ENCODE assay signal across 15 mouse cellular contexts in the genomic region with DNA sequence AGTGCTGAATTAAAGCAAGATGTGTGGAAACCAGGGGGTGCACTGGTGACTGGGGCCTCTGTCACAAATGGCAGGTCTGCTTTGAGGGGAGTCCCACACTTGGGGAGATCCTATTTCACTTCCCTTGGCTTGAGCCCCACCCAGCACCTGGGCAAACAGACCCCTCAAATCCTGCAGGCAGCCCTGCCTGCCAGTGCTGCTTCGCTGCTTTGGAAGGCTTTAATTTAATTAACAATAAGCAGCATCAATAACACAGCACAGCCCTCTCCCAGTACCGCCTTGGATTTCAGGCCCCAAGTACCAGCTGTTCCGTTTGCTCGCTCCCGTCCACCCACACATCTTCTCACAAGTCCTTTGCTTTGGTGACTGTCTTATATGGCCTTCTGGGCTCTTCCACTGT.
A peak's percentile ranks its signal among the peaks of the same experiment; 100 is the strongest.
DNase-seq lines count a peak whose midpoint lies in the region; ATAC-seq lines count a peak whose summit lies in the region.
"Had no signal": no experiment of that assay in that cellular context is flagged by ENCODE, and none has a peak within 500 bp of the region (broad histone marks: within the 10 kb centered on the region; RNA-seq: fewer than 3 reads in every experiment).

No protein-coding gene starts in this region.

- peaks cover 5% of the 10 kb centered on the region; the same call in 1 of the 2 replicates for H3K4me1 ChIP-seq in kidney, embryonic 14.5 days (ENCODE audit: control insufficient read depth, insufficient read depth, low read length)
- peaks cover 28% of the 10 kb centered on the region for H3K4me1 ChIP-seq in embryonic facial prominence, embryonic 10.5 days
- H3K4me1 ChIP-seq in embryonic facial prominence, embryonic 14.5 days (ENCODE audit: control insufficient read depth, insufficient read depth, low read length): peaks cover 11% of the 10 kb centered on the region
- peaks cover 25% of the 10 kb centered on the region for H3K4me1 ChIP-seq in limb, embryonic 15.5 days
- H3K4me1 ChIP-seq: liver, embryonic 12.5 days; stomach, embryonic 15.5 days had no signal

- H3K9ac ChIP-seq in kidney, embryonic 14.5 days (ENCODE audit: low read depth, low read length): no peak overlapping the region
- H3K9ac ChIP-seq in embryonic facial prominence, embryonic 14.5 days (ENCODE audit: low read depth, low read length): no peak overlapping the region
- H3K9ac ChIP-seq in limb, embryonic 15.5 days: no peak overlapping the region
- H3K9ac ChIP-seq: liver, embryonic 12.5 days; stomach, embryonic 15.5 days had no signal

- H3K27ac ChIP-seq in kidney, embryonic 14.5 days (ENCODE audit: low read depth, low read length): no peak overlapping the region
- peak overlapping the region; percentile 66 for H3K27ac ChIP-seq in embryonic facial prominence, embryonic 10.5 days (replicated peaks)
- 0 out of 2 replicates have a peak overlapping the region, but pooled peaks have one; percentile 24 for H3K27ac ChIP-seq in embryonic facial prominence, embryonic 14.5 days (replicated peaks; ENCODE audit: low read depth, low read length)
- H3K27ac ChIP-seq in limb, embryonic 15.5 days: 0 out of 2 replicates have a peak overlapping the region, but pooled peaks have one; percentile 19
- H3K27ac ChIP-seq: liver, embryonic 12.5 days; stomach, embryonic 15.5 days had no signal

- no peak overlapping the region for H3K4me2 ChIP-seq in kidney, embryonic 14.5 days (replicated peaks; ENCODE audit: low read depth, low read length)
- H3K4me2 ChIP-seq in embryonic facial prominence, embryonic 14.5 days (ENCODE audit: low read depth, low read length): no peak overlapping the region
- no peak overlapping the region for H3K4me2 ChIP-seq in limb, embryonic 15.5 days
- H3K4me2 ChIP-seq: liver, embryonic 12.5 days; stomach, embryonic 15.5 days had no signal

- no peak overlapping the region for H3K4me3 ChIP-seq in kidney, embryonic 14.5 days (ENCODE audit: low read length)
- no peak overlapping the region for H3K4me3 ChIP-seq in embryonic facial prominence, embryonic 10.5 days
- H3K4me3 ChIP-seq in embryonic facial prominence, embryonic 14.5 days (ENCODE audit: low read depth, low read length): no peak overlapping the region
- H3K4me3 ChIP-seq in limb, embryonic 15.5 days: no peak overlapping the region
- H3K4me3 ChIP-seq: liver, embryonic 12.5 days; stomach, embryonic 15.5 days had no signal

- no peak for DNase-seq in kidney, postnatal 10 days
- DNase-seq in embryonic facial prominence, embryonic 10.5 days (ENCODE audit: low spot score): peak; percentile 57
- DNase-seq in embryonic facial prominence, embryonic 14.5 days (ENCODE audit: low spot score): peak; percentile 75
- DNase-seq in adipocyte (ENCODE audit: low spot score): no peak
- no peak for DNase-seq in embryo, embryonic 10.5 days (ENCODE audit: low spot score)
- DNase-seq: cerebellum, adult 2 months; heart, adult 11 months; heart, postnatal 14 days; kidney, postnatal 14 days; thymus, postnatal 25 days had no signal

- H3K36me3 ChIP-seq in kidney, embryonic 14.5 days (ENCODE audit: control insufficient read depth, insufficient read depth, low read length): no peaks in the 10 kb centered on the region
- no peaks in the 10 kb centered on the region for H3K36me3 ChIP-seq in embryonic facial prominence, embryonic 10.5 days (replicated peaks)
- no peaks in the 10 kb centered on the region for H3K36me3 ChIP-seq in embryonic facial prominence, embryonic 14.5 days (ENCODE audit: control insufficient read depth, insufficient read depth, low read length)
- H3K36me3 ChIP-seq in limb, embryonic 15.5 days: no peaks in the 10 kb centered on the region
- H3K36me3 ChIP-seq: liver, embryonic 12.5 days; stomach, embryonic 15.5 days had no signal

- 37% methylated on average over 5 of the region's 5 CpGs for WGBS in kidney, embryonic 14.5 days
- WGBS in embryonic facial prominence, embryonic 10.5 days: 33% methylated on average over 5 of the region's 5 CpGs
- WGBS in embryonic facial prominence, embryonic 14.5 days: 20% methylated on average over 5 of the region's 5 CpGs
- 30% methylated on average over 5 of the region's 5 CpGs for WGBS in limb, embryonic 15.5 days

- H3K9me3 ChIP-seq in kidney, embryonic 14.5 days (ENCODE audit: control insufficient read depth, low read length): no peaks in the 10 kb centered on the region
- H3K9me3 ChIP-seq in embryonic facial prominence, embryonic 10.5 days: no peaks in the 10 kb centered on the region
- H3K9me3 ChIP-seq in embryonic facial prominence, embryonic 14.5 days (ENCODE audit: control insufficient read depth, low read length): no peaks in the 10 kb centered on the region
- H3K9me3 ChIP-seq in limb, embryonic 15.5 days: no peaks in the 10 kb centered on the region
- H3K9me3 ChIP-seq: liver, embryonic 12.5 days; stomach, embryonic 15.5 days had no signal

- peak; percentile 74; the same call in 1 of the 2 replicates for ATAC-seq in kidney, embryonic 14.5 days (ENCODE audit: low FRiP score, low TSS enrichment)
- peak; percentile 87 for ATAC-seq in embryonic facial prominence, embryonic 14.5 days (ENCODE audit: low read depth)
- ATAC-seq in limb, embryonic 15.5 days (ENCODE audit: insufficient number of reproducible peaks, low FRiP score, low TSS enrichment, low read depth): no peak; the same call in 1 of the 2 replicates
- ATAC-seq: inflammation-experienced regulatory T-cells, adult 6 months; liver, embryonic 12.5 days had no signal

- no peaks in the 10 kb centered on the region for H3K27me3 ChIP-seq in kidney, embryonic 14.5 days (ENCODE audit: control insufficient read depth, insufficient read depth, low read length)
- peaks cover 11% of the 10 kb centered on the region; the same call in 1 of the 2 replicates for H3K27me3 ChIP-seq in embryonic facial prominence, embryonic 10.5 days (replicated peaks; ENCODE audit: low read depth, poor library complexity, severe bottlenecking)
- H3K27me3 ChIP-seq in embryonic facial prominence, embryonic 14.5 days (replicated peaks; ENCODE audit: control insufficient read depth, insufficient read depth, low read length): no peaks in the 10 kb centered on the region
- H3K27me3 ChIP-seq in limb, embryonic 15.5 days: no peaks in the 10 kb centered on the region
- H3K27me3 ChIP-seq: liver, embryonic 12.5 days; stomach, embryonic 15.5 days had no signal

Comparison
In these comparisons a context has a peak if more than half of its experiments do, and no peak if none do; other contexts are left out.
1. DNase-seq: peak in embryonic facial prominence, embryonic 10.5 days (single experiment) and embryonic facial prominence, embryonic 14.5 days (single experiment); none in kidney, postnatal 10 days (single experiment), adipocyte (single experiment) and embryo, embryonic 10.5 days (single experiment).